Mouse (Mus musculus) ES-Bruce4 (cell line): ENCODE results near the gene Lingo2. TPM values are rescaled to one million over a fixed set of nuclear protein-coding genes. Genes with fewer than 3 reads are reported as not detected.

Experiments
- H3K27ac ChIP-seq: 2 replicates; pipeline ENCODE4 v1.5.1; 2012; ENCODE audit warnings: low read length, inconsistent platforms; ENCODE audit not compliant: insufficient read depth
- H3K27me3 ChIP-seq: 2 replicates; pipeline ENCODE4 v1.6.1; 2012; ENCODE audit warnings: mild to moderate bottlenecking, low read length, inconsistent platforms; ENCODE audit not compliant: control insufficient read depth, poor library complexity, insufficient read depth, severe bottlenecking
- H3K36me3 ChIP-seq: 2 replicates; pipeline ENCODE4 v1.6.1; 2012; ENCODE audit warnings: inconsistent platforms, mild to moderate bottlenecking, low read length, moderate library complexity; ENCODE audit not compliant: control insufficient read depth, poor library complexity, insufficient read depth, severe bottlenecking
- H3K4me1 ChIP-seq: one replicate; pipeline ENCODE4 v1.8.1; 2011; ENCODE audit warnings: low read length; ENCODE audit not compliant: control insufficient read depth, insufficient read depth
- H3K4me3 ChIP-seq: 2 replicates; pipeline ENCODE4 v1.5.1; 2011; ENCODE audit warnings: low read depth, mild to moderate bottlenecking, low read length
- H3K9ac ChIP-seq: 2 replicates; pipeline ENCODE4 v1.6.1; 2012; ENCODE audit warnings: low read depth, mild to moderate bottlenecking, inconsistent platforms; ENCODE audit not compliant: poor library complexity, severe bottlenecking
- H3K9me3 ChIP-seq: replicated peaks from 2 replicates; pipeline ENCODE4 v1.6.1; 2012; ENCODE audit warnings: mild to moderate bottlenecking, low read length, inconsistent platforms; ENCODE audit not compliant: control insufficient read depth, poor library complexity, insufficient read depth, severe bottlenecking
- CTCF ChIP-seq: IDR thresholded peaks from one replicate; pipeline ENCODE4 v1.8.1; 2011; ENCODE audit warnings: low read depth, low read length
- EP300 ChIP-seq: IDR thresholded peaks from 2 replicates; pipeline ENCODE4 v1.6.1; 2011; ENCODE audit warnings: low read depth, low read length; ENCODE audit not compliant: insufficient read depth
- POLR2A ChIP-seq: IDR thresholded peaks from one replicate; pipeline ENCODE4 v1.8.1; 2011; ENCODE audit warnings: low read length; ENCODE audit not compliant: insufficient read depth
- polyA plus RNA-seq: library from polyadenylated mRNA; stranded (reverse); fragments of >200 nt; gene quantifications from 2 replicates; pipeline ENCODE4 v1.2.4, GENCODE M21; 2011; ENCODE audit warnings: low read depth; ENCODE audit not compliant: missing spikeins, insufficient read depth, insufficient read length

Lingo2 gene
- polyA plus RNA-seq, 1 experiment: not detected

- H3K4me3 ChIP-seq: no peak overlapping the region
- H3K4me1 ChIP-seq: no peaks in the 10 kb centered on the region
- no peak overlapping the region for H3K9ac ChIP-seq
- no peaks in the 10 kb centered on the region for H3K36me3 ChIP-seq
- no peak for TF ChIP-seq POLR2A
- TF ChIP-seq CTCF: no peak
- TF ChIP-seq EP300: no peak
- no peaks in the 10 kb centered on the region for H3K9me3 ChIP-seq
- no peak overlapping the region for H3K27ac ChIP-seq
- no peaks in the 10 kb centered on the region for H3K27me3 ChIP-seq
Observed at GRCm38 (mm10) chr4:36368925-36369324, 582.6 kb downstream of the Lingo2 start.

GRCm38 (mm10) chr4:36354401-36354800, 597.1 kb downstream of the Lingo2 start:
- Histone ChIP-seq H3K4me3 (no peak overlapping the region), H3K36me3 (no peaks in the 10 kb centered on the region), H3K27me3 (no peaks in the 10 kb centered on the region), H3K27ac (no peak overlapping the region), H3K4me1 (no peaks in the 10 kb centered on the region), H3K9ac (no peak overlapping the region), H3K9me3 (no peaks in the 10 kb centered on the region)
- TF ChIP-seq CTCF (no peak), POLR2A (no peak), EP300 (no peak)

GRCm38 (mm10) chr4:36331741-36332140, 619.8 kb downstream of the Lingo2 start:
- no peak overlapping the region for H3K9ac ChIP-seq
- H3K27ac ChIP-seq: no peak overlapping the region
- no peak for TF ChIP-seq CTCF
- H3K36me3 ChIP-seq: no peaks in the 10 kb centered on the region
- no peaks in the 10 kb centered on the region for H3K4me1 ChIP-seq
- H3K27me3 ChIP-seq: no peaks in the 10 kb centered on the region
- H3K9me3 ChIP-seq: no peaks in the 10 kb centered on the region
- H3K4me3 ChIP-seq: no peak overlapping the region

- H3K36me3 ChIP-seq: no peaks in the 10 kb centered on the region
- no peak overlapping the region for H3K4me3 ChIP-seq
- TF ChIP-seq CTCF (no peak), POLR2A (no peak), EP300 (no peak)
- no peaks in the 10 kb centered on the region for H3K4me1 ChIP-seq
- H3K27ac ChIP-seq: no peak overlapping the region
- no peaks in the 10 kb centered on the region for H3K9me3 ChIP-seq
- no peak overlapping the region for H3K9ac ChIP-seq
- H3K27me3 ChIP-seq: no peaks in the 10 kb centered on the region
Observed at GRCm38 (mm10) chr4:36325603-36326002, 625.9 kb downstream of the Lingo2 start.

- H3K9ac ChIP-seq: no peak overlapping the region
Observed at GRCm38 (mm10) chr4:36313067-36313466, 638.5 kb downstream of the Lingo2 start.

GRCm38 (mm10) chr4:36311431-36311830, 640.1 kb downstream of the Lingo2 start:
- H3K9me3 ChIP-seq: no peaks in the 10 kb centered on the region
- TF ChIP-seq POLR2A: no peak
- no peak for TF ChIP-seq CTCF
- TF ChIP-seq EP300: no peak
- H3K4me1 ChIP-seq: no peaks in the 10 kb centered on the region
- H3K4me3 ChIP-seq: no peak overlapping the region
- no peak overlapping the region for H3K27ac ChIP-seq
- no peak overlapping the region for H3K9ac ChIP-seq
- no peaks in the 10 kb centered on the region for H3K27me3 ChIP-seq
- H3K36me3 ChIP-seq: no peaks in the 10 kb centered on the region

More at GRCm38 (mm10) chr4:36313067-36313466, 638.5 kb downstream of the Lingo2 start:
- Histone ChIP-seq H3K27me3 (no peaks in the 10 kb centered on the region), H3K4me1 (no peaks in the 10 kb centered on the region), H3K4me3 (no peak overlapping the region), H3K27ac (no peak overlapping the region), H3K36me3 (no peaks in the 10 kb centered on the region), H3K9me3 (no peaks in the 10 kb centered on the region)
- TF ChIP-seq POLR2A: no peak
- no peak for TF ChIP-seq EP300

GRCm38 (mm10) chr4:36305228-36305627, 646.3 kb downstream of the Lingo2 start:
- no peaks in the 10 kb centered on the region for H3K4me1 ChIP-seq
- H3K36me3 ChIP-seq: no peaks in the 10 kb centered on the region
- no peak overlapping the region for H3K9ac ChIP-seq
- TF ChIP-seq POLR2A (no peak), EP300 (no peak), CTCF (no peak)
- H3K9me3 ChIP-seq: no peaks in the 10 kb centered on the region
- no peak overlapping the region for H3K4me3 ChIP-seq
- no peak overlapping the region for H3K27ac ChIP-seq
- H3K27me3 ChIP-seq: no peaks in the 10 kb centered on the region
